ENCODE assay signal across 24 mouse cellular contexts in genomic region chr15:27980436-27980835, GRCm38 (mm10). TPM values are rescaled to one million over a fixed set of nuclear protein-coding genes. Genes with fewer than 3 reads are reported as not detected.
A peak's percentile ranks its signal among the peaks of the same experiment; 100 is the strongest.
DNase-seq lines count a peak whose midpoint lies in the region; ATAC-seq and TF ChIP-seq lines count a peak whose summit lies in the region.
"Had no signal": no experiment of that assay in that cellular context is flagged by ENCODE, and none has a peak within 500 bp of the region (broad histone marks: within the 10 kb centered on the region; RNA-seq: fewer than 3 reads in every experiment).

No protein-coding gene starts in this region.

- DNase-seq in gastrocnemius, adult 18-20 months (ENCODE audit: low spot score), result peak; percentile 39
- DNase-seq in gastrocnemius, postnatal 14 days, result no peak
- DNase-seq in kidney, adult 2 months, result peak; percentile 82
- DNase-seq in kidney, postnatal 10 days, result peak; percentile 27
- DNase-seq in yolk sac, embryonic 10.5 days (ENCODE audit: low spot score), result peak; percentile 56
- DNase-seq in layer of hippocampus, adult 9-11 months, result no peak
- DNase-seq: adrenal gland, postnatal 10 days; cerebellum, adult 8-10 months; layer of hippocampus, postnatal 36 days; liver, embryonic 13.5 days; lung, embryonic 14.5 days; lung, postnatal 36 days; retina, postnatal 1 day; thymus, adult 18-20 months; thymus, postnatal 36 days had no signal

- 60% methylated on average over 13 of the region's 13 CpGs for WGBS in kidney, adult 2 months
- 50% methylated on average over 13 of the region's 13 CpGs for WGBS in kidney, embryonic 16.5 days

- H3K4me3 ChIP-seq in kidney, adult 2 months (ENCODE audit: insufficient read depth, low read depth, low read length), result no peak overlapping the region
- no peak overlapping the region for H3K4me3 ChIP-seq in kidney, embryonic 16.5 days (ENCODE audit: low read length)
- H3K4me3 ChIP-seq: forebrain, embryonic 13.5 days; intestine, embryonic 15.5 days; layer of hippocampus, adult 2 months; liver, embryonic 13.5 days; megakaryocyte, embryonic 14.5 days; midbrain, embryonic 13.5 days; neural tube, embryonic 12.5 days had no signal

- ATAC-seq in kidney, embryonic 16.5 days (ENCODE audit: low FRiP score, low TSS enrichment), result no peak; the same call in 1 of the 2 replicates
- ATAC-seq: forebrain, embryonic 13.5 days; hindbrain, embryonic 16.5 days; intestine, embryonic 15.5 days; midbrain, embryonic 13.5 days had no signal

- TF ChIP-seq CTCF in kidney, adult 2 months (conservative IDR thresholded peaks at IDR 0.05; ENCODE audit: insufficient read depth, insufficient read length, low read depth, low read length), result no peak

- no peaks in the 10 kb centered on the region for H3K36me3 ChIP-seq in kidney, adult 2 months (ENCODE audit: control insufficient read depth, insufficient read depth, low read length)
- H3K36me3 ChIP-seq in kidney, embryonic 16.5 days (ENCODE audit: insufficient read depth, low read length), result peaks cover 6% of the 10 kb centered on the region; the same call in 1 of the 2 replicates
- H3K36me3 ChIP-seq: intestine, embryonic 15.5 days; liver, embryonic 13.5 days; midbrain, embryonic 13.5 days; neural tube, embryonic 12.5 days had no signal

- H3K4me2 ChIP-seq in kidney, embryonic 16.5 days (replicated peaks; ENCODE audit: low read depth, low read length), result no peak overlapping the region
- H3K4me2 ChIP-seq: forebrain, embryonic 13.5 days; heart, embryonic 11.5 days; intestine, embryonic 15.5 days; liver, embryonic 13.5 days; lung, embryonic 14.5 days; midbrain, embryonic 13.5 days; neural tube, embryonic 12.5 days had no signal

- intact Hi-C loops in gastrocnemius, postnatal 14 days (cut with DNase I; ENCODE audit: low total_unique reads), result loop anchor here (5.0 kb wide), 1 partner anchor 37 kb away; no protein-coding TSS in a partner anchor

- no peak overlapping the region for H3K9ac ChIP-seq in kidney, embryonic 16.5 days (replicated peaks; ENCODE audit: low read length)
- H3K9ac ChIP-seq: forebrain, embryonic 13.5 days; intestine, embryonic 15.5 days; liver, embryonic 13.5 days; lung, embryonic 14.5 days; midbrain, embryonic 13.5 days; neural tube, embryonic 12.5 days had no signal

- H3K9me3 ChIP-seq in kidney, embryonic 16.5 days (ENCODE audit: low read length), result 0 out of 2 replicates have a peak, but pooled peaks cover 5% of the 10 kb centered on the region
- H3K9me3 ChIP-seq: forebrain, embryonic 13.5 days; intestine, embryonic 15.5 days; liver, embryonic 13.5 days; midbrain, embryonic 13.5 days had no signal

- TF ChIP-seq POLR2A in kidney, adult 2 months (IDR thresholded peaks at IDR 0.05; ENCODE audit: low read depth, low read length), result no peak

- no peak overlapping the region for H3K27ac ChIP-seq in kidney, adult 2 months (ENCODE audit: insufficient read depth, low read depth, low read length)
- H3K27ac ChIP-seq in kidney, embryonic 16.5 days (ENCODE audit: low read length), result no peak overlapping the region
- H3K27ac ChIP-seq: forebrain, embryonic 13.5 days; intestine, embryonic 15.5 days; liver, embryonic 13.5 days; midbrain, embryonic 13.5 days; neural tube, embryonic 12.5 days had no signal

- no peaks in the 10 kb centered on the region for H3K27me3 ChIP-seq in kidney, adult 2 months (replicated peaks; ENCODE audit: control insufficient read depth, insufficient read depth, low read length)
- no peaks in the 10 kb centered on the region for H3K27me3 ChIP-seq in kidney, embryonic 16.5 days (ENCODE audit: insufficient read depth, low read length)
- H3K27me3 ChIP-seq: forebrain, embryonic 13.5 days; intestine, embryonic 15.5 days; liver, embryonic 13.5 days; megakaryocyte, embryonic 14.5 days; midbrain, embryonic 13.5 days; neural tube, embryonic 12.5 days had no signal

- peaks cover 26% of the 10 kb centered on the region for H3K4me1 ChIP-seq in kidney, adult 2 months (ENCODE audit: control insufficient read depth, insufficient read depth, low read length)
- peaks cover 28% of the 10 kb centered on the region for H3K4me1 ChIP-seq in kidney, embryonic 16.5 days (ENCODE audit: insufficient read depth, low read length)
- H3K4me1 ChIP-seq: megakaryocyte, embryonic 14.5 days had no signal

RNA-seq across cellular contexts. Expression of gene Trio, which starts 45.2 kb away (rescaled TPM):
- total RNA-seq in gastrocnemius, adult 18-20 months (2021), result 10 to 100 TPM; 21.1 to 33.0 TPM
- total RNA-seq in gastrocnemius, postnatal 14 days (2021), result 10 to 100 TPM; 35.1 to 37.2 TPM
- 37.2 and 44.5 TPM in 2 replicates for polyA plus RNA-seq in kidney, adult 2 months (2012; rRNA removed)
- 24.3 and 27.8 TPM in 2 replicates for polyA plus RNA-seq in kidney, embryonic 16.5 days (2015; fragmentation: Nextera tagmentation; extraction: Ambion mirVana)

Comparison
In these comparisons a context has a peak if more than half of its experiments do, and no peak if none do; other contexts are left out.
1. DNase-seq: peak in gastrocnemius, adult 18-20 months (single experiment), kidney, adult 2 months (single experiment), kidney, postnatal 10 days (single experiment) and yolk sac, embryonic 10.5 days (single experiment); none in gastrocnemius, postnatal 14 days (single experiment) and layer of hippocampus, adult 9-11 months (single experiment).